Comparison of ENCODE assay signal across 1 mouse cellular context in the genomic region with DNA sequence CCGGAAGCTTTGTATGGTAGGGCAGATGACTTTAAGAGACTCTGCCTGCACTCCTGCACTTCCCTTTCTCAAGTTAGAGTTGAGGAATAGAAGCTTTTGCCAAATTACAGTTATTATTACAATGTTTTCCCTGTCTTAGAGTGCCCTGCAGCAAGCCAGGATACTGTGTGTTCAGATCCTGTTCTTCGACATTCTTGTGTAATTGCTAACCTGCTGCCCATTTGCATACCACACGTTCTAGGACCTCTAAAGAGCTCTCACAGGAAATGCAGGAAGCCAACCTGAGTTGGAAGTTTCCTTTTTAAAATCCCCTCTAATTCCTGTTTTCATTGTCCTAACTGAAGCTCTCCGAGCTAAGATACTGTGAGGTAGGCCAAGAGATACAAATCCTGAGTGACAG.
TF ChIP-seq lines count a peak whose summit lies in the region.

No protein-coding gene starts in this region.

TF ChIP-seq in CH12.LX, 34 proteins besides CTCF, POLR2A, EP300 and RAD21:
- TF ChIP-seq RCOR1 (conservative IDR thresholded peaks at IDR 0.05; ENCODE audit: low read depth, low read length), result no peak
- TF ChIP-seq BHLHE40 (IDR thresholded peaks at IDR 0.05; ENCODE audit: low read depth, low read length), result peak; percentile 65
